ENCODE assay signal across 31 mouse cellular contexts in genomic region chr7:67583852-67584251, GRCm38 (mm10).
DNase-seq lines count a peak whose midpoint lies in the region; ATAC-seq lines count a peak whose summit lies in the region.
"Had no signal": no experiment of that assay in that cellular context is flagged by ENCODE, and none has a peak within 500 bp of the region (broad histone marks: within the 10 kb centered on the region; RNA-seq: fewer than 3 reads in every experiment).

No protein-coding gene starts in this region.

- no peaks in the 10 kb centered on the region for H3K36me3 ChIP-seq in heart, embryonic 12.5 days
- H3K36me3 ChIP-seq in heart, embryonic 15.5 days: no peaks in the 10 kb centered on the region
- no peaks in the 10 kb centered on the region for H3K36me3 ChIP-seq in heart, embryonic 11.5 days (ENCODE audit: control insufficient read depth, insufficient read depth, low read length)
- H3K36me3 ChIP-seq: embryonic facial prominence, embryonic 10.5 days; embryonic facial prominence, embryonic 13.5 days; forebrain, embryonic 12.5 days; forebrain, embryonic 15.5 days; G1E; hindbrain, embryonic 10.5 days; hindbrain, embryonic 13.5 days; intestine, embryonic 15.5 days had no signal

- H3K27me3 ChIP-seq in heart, embryonic 12.5 days (replicated peaks): no peaks in the 10 kb centered on the region
- no peaks in the 10 kb centered on the region for H3K27me3 ChIP-seq in heart, embryonic 15.5 days
- H3K27me3 ChIP-seq in heart, embryonic 11.5 days (ENCODE audit: control insufficient read depth, insufficient read depth, low read length): no peaks in the 10 kb centered on the region
- H3K27me3 ChIP-seq: CH12.LX; embryonic facial prominence, embryonic 13.5 days; forebrain, embryonic 12.5 days; forebrain, embryonic 15.5 days; hindbrain, embryonic 13.5 days; intestine, embryonic 15.5 days; Patski had no signal

- no peak for ATAC-seq in heart, embryonic 12.5 days (ENCODE audit: insufficient number of reproducible peaks, low FRiP score)
- no peak for ATAC-seq in heart, embryonic 15.5 days (replicated peaks; ENCODE audit: insufficient number of reproducible peaks, insufficient read depth, low FRiP score, low read depth)
- ATAC-seq in heart, embryonic 11.5 days (replicated peaks; ENCODE audit: insufficient number of reproducible peaks, low FRiP score, low TSS enrichment): no peak
- ATAC-seq: activated CD4-positive, CD25-positive, alpha-beta regulatory T cell, adult 4 months; forebrain, embryonic 15.5 days; hindbrain, embryonic 16.5 days; intestine, embryonic 15.5 days; Patski had no signal

- intact Hi-C loops in heart, postnatal 36 days (cut with DNase I): no loop called here

- no peak for DNase-seq in heart, postnatal 36 days
- DNase-seq in ZHBTc4 (ENCODE audit: low read depth, low spot score): peak; percentile 64
- no peak for DNase-seq in layer of hippocampus, adult 9-10 months (ENCODE audit: low spot score)
- DNase-seq: adrenal gland, adult 8-10 months; adrenal gland, postnatal 25 days; B cell, adult 2 months; cerebellum, adult 11-12 months; cerebellum, adult 8-10 months; cerebellum, postnatal 10 days; cerebellum, postnatal 36 days; embryo, embryonic 11 days; gastrocnemius, postnatal 25 days; heart, adult 2 months; kidney, adult 11 months; kidney, adult 8-10 months had no signal

- H3K4me3 ChIP-seq in heart, embryonic 12.5 days: no peak overlapping the region
- H3K4me3 ChIP-seq in heart, embryonic 15.5 days: no peak overlapping the region
- no peak overlapping the region for H3K4me3 ChIP-seq in heart, embryonic 11.5 days (ENCODE audit: low read depth, low read length)
- H3K4me3 ChIP-seq: embryonic facial prominence, embryonic 10.5 days; embryonic facial prominence, embryonic 13.5 days; erythroblast, embryonic 14.5 days; forebrain, embryonic 12.5 days; forebrain, embryonic 15.5 days; heart, adult 2 months; hindbrain, embryonic 10.5 days; hindbrain, embryonic 13.5 days; intestine, embryonic 15.5 days had no signal

- WGBS in heart, embryonic 12.5 days: 30% methylated on average over 5 of the region's 5 CpGs
- 26% methylated on average over 5 of the region's 5 CpGs for WGBS in heart, embryonic 15.5 days
- 35% methylated on average over 5 of the region's 5 CpGs for WGBS in heart, embryonic 11.5 days (ENCODE audit: insufficient replicate concordance)

- peak overlapping the region; percentile 19; the same call in 1 of the 2 replicates for H3K27ac ChIP-seq in heart, embryonic 12.5 days (ENCODE audit: poor library complexity, severe bottlenecking)
- 0 out of 2 replicates have a peak overlapping the region, but pooled peaks have one; percentile 25 for H3K27ac ChIP-seq in heart, embryonic 15.5 days
- no peak overlapping the region for H3K27ac ChIP-seq in heart, embryonic 11.5 days (ENCODE audit: low read depth, low read length)
- H3K27ac ChIP-seq: embryonic facial prominence, embryonic 10.5 days; embryonic facial prominence, embryonic 13.5 days; forebrain, embryonic 12.5 days; forebrain, embryonic 15.5 days; heart, adult 2 months; hindbrain, embryonic 10.5 days; hindbrain, embryonic 13.5 days; intestine, embryonic 15.5 days had no signal

- H3K9me3 ChIP-seq in heart, embryonic 12.5 days (replicated peaks): no peaks in the 10 kb centered on the region
- H3K9me3 ChIP-seq in heart, embryonic 15.5 days (replicated peaks): no peaks in the 10 kb centered on the region
- H3K9me3 ChIP-seq in heart, embryonic 11.5 days (replicated peaks; ENCODE audit: control insufficient read depth, low read length): no peaks in the 10 kb centered on the region
- H3K9me3 ChIP-seq: embryonic facial prominence, embryonic 10.5 days; embryonic facial prominence, embryonic 13.5 days; forebrain, embryonic 12.5 days; forebrain, embryonic 15.5 days; G1E; hindbrain, embryonic 10.5 days; hindbrain, embryonic 13.5 days; intestine, embryonic 15.5 days had no signal

- no peak overlapping the region for H3K4me2 ChIP-seq in heart, embryonic 12.5 days
- H3K4me2 ChIP-seq in heart, embryonic 15.5 days: no peak overlapping the region
- no peak overlapping the region for H3K4me2 ChIP-seq in heart, embryonic 11.5 days
- H3K4me2 ChIP-seq: embryonic facial prominence, embryonic 13.5 days; forebrain, embryonic 12.5 days; forebrain, embryonic 15.5 days; hindbrain, embryonic 13.5 days; intestine, embryonic 15.5 days had no signal

- H3K4me1 ChIP-seq in heart, embryonic 12.5 days (replicated peaks): peaks cover 14% of the 10 kb centered on the region
- peaks cover 7% of the 10 kb centered on the region for H3K4me1 ChIP-seq in heart, embryonic 15.5 days (replicated peaks)
- peaks cover 5% of the 10 kb centered on the region; the same call in 1 of the 2 replicates for H3K4me1 ChIP-seq in heart, embryonic 11.5 days (ENCODE audit: control insufficient read depth, insufficient read depth, low read length)
- H3K4me1 ChIP-seq: embryonic facial prominence, embryonic 10.5 days; embryonic facial prominence, embryonic 13.5 days; forebrain, embryonic 15.5 days; intestine, embryonic 15.5 days had no signal

- no peak overlapping the region for H3K9ac ChIP-seq in heart, embryonic 12.5 days
- no peak overlapping the region for H3K9ac ChIP-seq in heart, embryonic 15.5 days
- H3K9ac ChIP-seq in heart, embryonic 11.5 days (ENCODE audit: low read depth, low read length): no peak overlapping the region
- H3K9ac ChIP-seq: embryonic facial prominence, embryonic 13.5 days; forebrain, embryonic 12.5 days; forebrain, embryonic 15.5 days; hindbrain, embryonic 13.5 days; intestine, embryonic 15.5 days had no signal
